Mouse (Mus musculus): ENCODE measurements around the gene Smim6.

Smim6 gene

GRCm38 (mm10) chr11:115911632-115912376 lies at the start of gene Smim6:
Gene Smim6, plus strand, starts transcription at chr11:115912017.
- no peak for TF ChIP-seq GATA4 (IDR thresholded peaks at IDR 0.05; ENCODE audit: insufficient replicate concordance, low read length)

DNA sequence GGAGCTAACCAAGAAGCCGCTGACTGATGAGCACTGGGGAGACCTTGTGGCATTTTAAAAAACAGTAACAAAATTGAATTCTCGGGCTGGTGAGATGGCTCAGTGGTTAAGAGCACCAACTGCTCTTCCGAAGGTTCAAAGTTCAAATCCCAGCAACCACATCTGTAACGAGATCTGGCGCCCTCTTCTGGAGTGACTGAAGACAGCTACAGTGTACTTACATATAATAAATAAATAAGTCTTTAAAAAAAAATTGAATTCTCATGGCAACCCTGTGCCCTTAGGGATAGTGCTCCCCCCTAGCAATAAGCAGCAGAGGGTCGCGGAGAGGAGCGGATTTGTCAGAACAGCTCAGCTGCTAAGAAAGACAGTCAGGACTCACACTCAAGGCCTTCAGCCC lies 47.9 kb upstream of the Smim6 start:
- no peak for TF ChIP-seq GATA4 (IDR thresholded peaks at IDR 0.05; ENCODE audit: insufficient replicate concordance, low read length)

- TF ChIP-seq GATA4 (IDR thresholded peaks at IDR 0.05; ENCODE audit: insufficient replicate concordance, low read length): no peak
Observed at GRCm38 (mm10) chr11:115869393-115869792, 42.4 kb upstream of the Smim6 start.

DNA sequence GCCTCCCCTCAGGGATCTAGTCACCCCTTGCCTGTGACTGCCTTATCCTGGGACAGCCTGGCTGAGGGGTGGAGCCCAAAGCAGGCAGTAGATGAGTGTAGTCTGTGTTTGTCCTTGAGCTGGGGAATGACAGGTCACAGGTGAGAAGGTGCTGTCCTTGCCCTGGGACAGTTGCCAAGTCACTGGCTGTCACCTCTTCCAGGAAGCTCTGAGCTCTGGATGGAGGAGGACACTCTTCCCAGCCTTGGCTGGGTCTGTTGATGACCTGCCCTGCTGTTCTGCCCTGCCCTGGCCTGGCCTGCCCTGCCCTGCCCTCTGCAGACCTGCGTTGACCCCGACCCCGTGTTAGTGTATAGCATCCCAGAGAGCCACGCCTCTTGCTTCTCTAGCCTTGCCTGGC lies 39.4 kb upstream of the Smim6 start:
- TF ChIP-seq GATA4 (IDR thresholded peaks at IDR 0.05; ENCODE audit: insufficient replicate concordance, low read length): no peak

- no peak for TF ChIP-seq GATA4 (IDR thresholded peaks at IDR 0.05; ENCODE audit: insufficient replicate concordance, low read length)
Observed at GRCm38 (mm10) chr11:115875935-115876334, 35.9 kb upstream of the Smim6 start.

GRCm38 (mm10) chr11:115876438-115876837 lies 35.4 kb upstream of the Smim6 start:
- TF ChIP-seq GATA4 (IDR thresholded peaks at IDR 0.05; ENCODE audit: insufficient replicate concordance, low read length): no peak

- TF ChIP-seq GATA4 (IDR thresholded peaks at IDR 0.05; ENCODE audit: insufficient replicate concordance, low read length): no peak
Observed at GRCm38 (mm10) chr11:115877174-115877755, 34.6 kb upstream of the Smim6 start.

DNA sequence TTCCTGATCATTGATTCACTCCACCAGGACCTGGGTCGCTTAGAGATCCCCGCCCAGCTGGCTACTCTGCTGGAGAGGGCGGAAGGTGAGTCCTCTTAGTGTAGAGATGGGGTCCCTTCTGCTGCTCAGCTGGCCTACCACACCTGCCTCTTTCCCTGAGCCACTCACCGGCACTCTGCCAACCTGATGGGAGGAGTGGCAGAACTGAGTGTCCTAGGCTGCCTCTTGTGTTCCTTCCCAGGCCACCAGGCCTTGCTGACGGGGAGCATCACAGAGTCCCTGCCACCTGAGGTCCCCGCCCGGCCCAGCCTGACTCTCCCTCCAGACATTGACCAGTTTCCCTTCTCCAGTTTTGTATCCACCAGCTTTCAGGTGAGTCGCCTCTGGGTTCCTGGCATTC lies 33.7 kb upstream of the Smim6 start:
- no peak for TF ChIP-seq GATA4 (IDR thresholded peaks at IDR 0.05; ENCODE audit: insufficient replicate concordance, low read length)

DNA sequence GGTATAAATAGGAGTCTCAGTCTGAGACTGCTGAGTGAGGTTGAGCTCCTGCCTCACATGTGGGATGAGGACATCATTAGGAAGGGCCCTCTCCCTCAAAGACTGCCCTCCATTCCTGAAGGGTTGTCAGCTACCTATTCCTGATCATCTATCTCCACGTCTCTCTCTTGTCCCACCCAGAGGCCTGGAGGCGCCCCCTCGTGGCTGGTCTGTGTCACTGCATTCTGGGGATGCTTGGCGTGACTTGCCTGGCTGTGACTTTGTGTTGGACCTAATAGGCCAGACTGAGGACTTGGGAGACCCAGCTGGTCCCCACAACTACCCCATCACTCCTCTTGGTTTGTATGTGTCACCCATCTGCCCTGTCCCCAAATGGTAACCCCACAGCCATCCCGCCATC lies 30.8 kb upstream of the Smim6 start:
- TF ChIP-seq GATA4 (IDR thresholded peaks at IDR 0.05; ENCODE audit: insufficient replicate concordance, low read length): no peak

DNA sequence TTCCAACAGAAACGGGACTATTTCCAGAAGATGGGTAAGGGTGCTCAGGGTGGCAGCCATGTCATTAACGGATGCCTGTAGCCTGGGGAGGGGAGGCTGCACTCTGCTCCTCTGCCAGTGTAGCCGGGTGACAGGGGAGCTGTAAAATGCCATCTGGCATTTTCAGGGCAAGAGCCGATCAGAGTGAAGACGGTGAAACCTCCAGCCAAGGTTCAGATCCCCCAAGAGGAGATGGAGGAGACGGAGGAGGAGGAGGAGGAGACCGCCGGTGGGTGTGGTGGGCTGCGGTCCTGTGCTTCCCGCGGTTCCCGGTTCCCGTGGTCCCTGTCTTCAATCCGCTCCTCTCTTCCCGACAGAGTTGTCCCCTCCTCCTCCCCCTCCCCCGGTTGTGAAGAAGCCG lies 28.6 kb upstream of the Smim6 start:
- no peak for TF ChIP-seq GATA4 (IDR thresholded peaks at IDR 0.05; ENCODE audit: insufficient replicate concordance, low read length)

DNA sequence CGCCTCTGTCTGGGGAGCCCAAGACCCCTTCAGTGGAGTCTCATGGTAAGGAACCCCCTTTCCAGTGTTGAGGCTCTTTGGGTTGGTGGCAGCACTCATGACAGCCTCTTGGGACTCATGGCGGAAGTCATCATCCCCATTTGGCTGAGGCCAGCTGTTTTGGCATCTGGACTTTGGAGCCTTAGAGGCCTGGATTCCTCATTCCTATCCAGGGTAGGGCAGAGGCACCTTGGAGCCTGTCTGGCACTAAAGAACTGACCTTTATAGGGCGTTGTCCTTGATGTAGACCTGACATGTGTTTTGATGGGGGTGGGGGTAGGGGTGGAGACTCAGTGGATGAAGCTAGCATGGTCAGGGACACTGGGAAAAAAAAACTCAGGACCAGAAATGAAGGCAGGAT lies 27.5 kb upstream of the Smim6 start:
- TF ChIP-seq GATA4 (IDR thresholded peaks at IDR 0.05; ENCODE audit: insufficient replicate concordance, low read length): no peak

- TF ChIP-seq GATA4 (IDR thresholded peaks at IDR 0.05; ENCODE audit: insufficient replicate concordance, low read length): no peak
Observed at GRCm38 (mm10) chr11:115885281-115885680, 26.5 kb upstream of the Smim6 start.

DNA sequence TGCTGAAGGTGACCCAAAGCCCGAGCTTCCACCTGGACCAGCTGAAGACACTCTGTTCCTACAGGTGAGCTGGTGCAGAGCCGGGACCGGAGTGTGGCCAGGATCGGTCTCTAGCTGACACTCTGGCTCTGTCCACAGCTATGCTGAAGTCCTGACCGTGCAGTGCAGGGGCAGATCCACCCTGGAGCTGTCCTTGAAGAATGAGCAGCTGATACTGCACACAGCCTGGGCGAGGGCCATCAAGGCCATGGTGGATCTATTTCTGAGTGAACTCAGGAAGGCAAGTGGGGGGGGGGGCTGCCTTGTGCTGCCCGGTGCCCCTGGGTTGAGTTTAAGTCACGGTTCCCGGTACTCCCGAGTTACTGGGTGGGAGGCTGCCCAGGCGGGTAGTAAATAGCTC lies 25.4 kb upstream of the Smim6 start:
- TF ChIP-seq GATA4 (IDR thresholded peaks at IDR 0.05; ENCODE audit: insufficient replicate concordance, low read length): no peak

GRCm38 (mm10) chr11:115888020-115888419 lies 23.8 kb upstream of the Smim6 start:
- no peak for TF ChIP-seq GATA4 (IDR thresholded peaks at IDR 0.05; ENCODE audit: insufficient replicate concordance, low read length)

DNA sequence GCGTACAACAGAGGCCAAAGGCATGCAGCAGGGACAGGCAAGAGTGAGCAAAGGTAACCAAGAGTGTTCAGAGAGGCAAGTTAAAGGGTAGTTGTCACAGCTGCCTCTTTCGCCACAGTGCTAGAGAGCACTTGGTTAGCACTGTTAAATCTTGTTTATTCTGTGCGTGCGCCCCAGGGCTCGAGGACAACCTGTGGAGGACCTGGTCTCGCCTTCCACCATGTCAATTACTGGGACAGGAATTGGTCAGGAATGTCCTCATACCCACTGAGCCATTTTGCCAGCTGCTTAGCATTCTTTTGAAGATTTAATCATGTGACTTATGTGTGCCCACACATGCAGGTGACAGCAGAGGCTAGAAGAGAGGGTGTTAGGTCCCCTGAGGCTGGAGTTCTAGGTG lies 22.7 kb upstream of the Smim6 start:
- no peak for TF ChIP-seq GATA4 (IDR thresholded peaks at IDR 0.05; ENCODE audit: insufficient replicate concordance, low read length)

- no peak for TF ChIP-seq GATA4 (IDR thresholded peaks at IDR 0.05; ENCODE audit: insufficient replicate concordance, low read length)
Observed at GRCm38 (mm10) chr11:115892213-115892612, 19.6 kb upstream of the Smim6 start.

- TF ChIP-seq GATA4 (IDR thresholded peaks at IDR 0.05; ENCODE audit: insufficient replicate concordance, low read length): no peak
Observed at GRCm38 (mm10) chr11:115893071-115893470, 18.7 kb upstream of the Smim6 start.

Data from liver, adult (tissue).